Mouse (Mus musculus) embryo, embryonic 11 days (tissue): ENCODE measurements around the gene Cxcr4.

Experiments used
- DNase-seq: peaks from one replicate; pipeline ENCODE4 v3.0.0-alpha.2; 2015

Gene Cxcr4

DNA sequence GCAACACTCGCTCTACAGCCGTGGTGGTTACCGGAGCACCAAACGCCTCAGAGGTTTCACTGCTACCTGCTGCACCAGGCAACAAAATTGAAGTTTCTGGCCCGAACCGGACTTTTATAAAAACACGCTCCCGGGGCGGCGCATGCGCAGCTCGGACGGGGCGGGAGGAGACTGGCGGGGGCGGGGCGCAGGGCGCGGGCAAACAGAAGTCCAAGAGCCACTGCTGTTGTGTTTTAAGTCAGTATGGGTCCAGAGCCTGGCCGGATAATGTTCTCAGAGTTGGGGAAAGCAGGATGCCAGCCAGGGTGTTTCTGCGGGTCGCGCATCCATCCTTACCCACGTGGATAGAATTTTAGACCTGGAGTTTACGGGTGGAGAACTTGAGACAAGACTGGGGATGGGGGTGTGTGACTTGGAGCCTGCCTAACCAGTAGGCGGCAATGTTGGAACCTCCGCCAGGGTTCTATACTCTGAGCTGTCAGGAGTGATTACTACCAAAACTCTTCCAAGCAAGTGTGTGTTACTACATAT, at the start of gene Cxcr4:
Gene Cxcr4 (minus strand): TSS at position 83 of the 531 bp plus-strand sequence.
- peak; percentile 90 for DNase-seq

DNA sequence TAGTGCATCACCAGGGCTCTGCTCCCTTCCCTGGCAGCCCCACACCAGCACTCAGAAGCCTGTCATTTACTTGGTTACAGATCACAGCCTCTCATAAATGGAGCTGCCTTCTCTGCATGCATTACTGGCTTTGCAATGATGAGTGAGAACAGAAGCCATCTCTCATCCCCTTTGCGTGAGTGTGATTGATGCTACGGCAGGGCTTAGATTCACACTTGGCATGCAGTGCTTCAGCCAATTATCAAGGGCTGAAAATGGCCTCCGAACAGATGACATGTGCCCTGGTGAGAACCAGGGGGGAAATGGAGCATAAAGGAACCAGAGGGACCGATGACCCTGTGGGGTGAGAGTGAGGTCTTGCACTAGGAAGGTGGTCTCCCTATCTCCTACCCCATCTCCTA, 47.6 kb upstream of the Cxcr4 start:
- DNase-seq = peak; percentile 40

DNA sequence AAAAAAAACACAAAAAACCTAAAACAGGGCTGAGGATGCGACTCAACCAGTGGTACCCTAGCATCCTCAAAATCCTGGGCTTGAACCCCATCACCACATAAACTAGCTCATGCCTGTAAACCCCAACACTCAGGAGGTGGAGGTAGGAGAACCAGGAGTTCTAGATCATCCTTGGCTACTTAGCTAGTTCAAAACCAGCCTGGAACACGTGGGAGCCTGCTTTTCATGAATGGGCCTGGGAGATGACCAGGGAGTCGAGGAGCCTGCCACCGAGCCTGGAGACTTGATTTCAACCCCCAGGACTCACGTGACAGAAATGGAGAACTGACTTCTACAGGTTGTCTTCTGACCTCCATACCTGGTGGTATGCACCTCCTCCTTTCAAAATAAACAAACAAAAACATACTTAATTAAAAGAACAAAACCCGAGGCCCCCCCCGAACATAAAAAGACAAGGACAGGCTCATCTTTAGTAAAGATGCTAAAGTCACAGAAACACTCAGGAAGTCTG, 45.2 kb upstream of the Cxcr4 start:
- DNase-seq = no peak

DNA sequence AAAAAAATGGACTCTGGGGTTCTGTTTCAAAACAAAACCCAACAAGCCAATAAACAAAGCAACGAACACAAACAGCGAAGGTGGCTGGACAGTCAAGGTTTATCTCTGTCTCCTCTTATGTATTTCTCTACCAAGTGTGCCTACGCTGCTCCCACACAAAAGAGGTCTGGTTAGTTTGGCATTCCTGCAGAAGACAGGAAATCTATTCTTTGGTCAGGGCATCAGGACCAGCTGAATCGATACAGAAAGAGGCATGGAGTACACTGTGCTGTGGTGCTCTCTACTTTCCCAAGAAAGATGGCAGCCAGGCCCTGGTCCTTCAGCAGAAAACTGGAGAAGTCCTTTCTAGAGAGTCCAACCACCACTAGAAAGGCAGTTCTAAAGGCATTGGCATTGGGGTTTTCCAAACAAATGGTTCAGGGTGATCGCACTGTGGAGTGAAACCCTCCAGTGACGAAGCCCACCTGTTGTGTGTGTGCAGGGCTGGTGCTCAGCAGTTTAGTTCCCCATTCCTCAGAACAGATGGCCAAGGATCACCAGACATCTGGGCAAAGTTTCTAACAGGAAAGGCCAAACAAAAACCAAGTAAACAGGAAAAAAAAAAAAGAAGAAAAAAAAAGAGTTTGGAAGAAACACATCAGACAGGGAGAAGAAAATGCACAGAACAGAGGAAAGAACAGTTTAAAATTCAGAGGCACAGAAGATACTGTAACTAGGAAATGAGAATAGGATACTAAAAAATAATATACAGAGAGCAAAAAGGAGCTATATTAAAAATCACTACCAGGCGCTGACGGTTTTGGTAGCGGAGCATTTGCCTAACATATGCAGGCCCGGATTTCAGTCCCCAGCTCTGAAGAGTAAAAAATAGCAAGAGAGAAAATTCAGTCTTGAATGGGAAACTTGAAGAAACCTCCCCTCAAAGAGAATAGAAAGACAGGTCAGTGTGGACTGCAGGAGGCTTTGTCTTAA, 44.5 kb upstream of the Cxcr4 start:
- no peak for DNase-seq

DNA sequence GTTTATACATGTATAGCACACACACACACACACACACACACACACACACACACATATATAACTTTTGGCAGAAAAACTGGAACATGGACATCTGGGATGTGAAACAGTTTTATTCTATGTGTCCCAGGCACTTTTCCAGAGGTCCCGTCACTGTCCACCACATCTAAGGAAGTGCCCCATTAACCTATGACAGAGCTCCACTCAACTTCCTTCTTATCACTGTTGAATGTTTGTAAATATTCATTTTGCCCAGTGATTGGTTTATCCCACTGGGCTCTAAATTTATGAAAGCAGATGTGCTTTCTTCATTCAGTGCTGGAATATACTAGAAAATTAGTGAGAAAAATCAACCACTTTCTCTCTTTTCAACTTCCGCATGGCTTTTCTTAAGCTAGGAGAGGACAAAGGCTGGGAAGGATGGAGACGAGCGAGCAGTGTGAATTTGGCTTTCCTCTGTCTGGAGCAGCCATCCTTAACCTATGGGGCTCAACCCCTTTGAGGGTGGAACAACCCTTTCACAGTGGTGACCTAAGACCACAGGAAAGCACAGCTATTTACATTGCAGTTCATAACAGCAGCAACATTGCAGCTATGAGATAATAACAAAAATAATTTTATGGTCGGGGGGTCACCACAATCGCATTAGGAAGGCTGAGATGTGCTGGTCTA, 41.8 kb upstream of the Cxcr4 start:
- no peak for DNase-seq

DNA sequence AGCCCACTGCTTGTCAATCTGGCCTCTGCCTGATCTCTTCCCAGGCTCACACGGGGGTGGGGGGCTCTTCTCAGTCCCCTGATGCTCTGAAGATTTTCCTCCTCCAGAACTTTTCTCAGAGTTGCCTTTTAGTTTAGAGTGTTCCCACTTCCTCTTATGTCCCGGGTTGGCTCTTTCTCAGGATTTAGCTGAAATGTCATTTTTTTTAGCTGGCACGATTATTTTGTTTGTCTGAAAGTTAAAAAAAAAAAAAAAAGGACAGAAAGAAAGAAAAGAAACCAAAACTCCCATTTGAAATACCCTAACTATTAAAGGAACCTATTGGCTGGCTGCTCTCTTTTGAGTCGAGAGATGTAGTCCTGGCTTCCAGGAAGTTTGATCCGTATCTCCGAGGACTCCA, 40.4 kb upstream of the Cxcr4 start:
- no peak for DNase-seq

DNA sequence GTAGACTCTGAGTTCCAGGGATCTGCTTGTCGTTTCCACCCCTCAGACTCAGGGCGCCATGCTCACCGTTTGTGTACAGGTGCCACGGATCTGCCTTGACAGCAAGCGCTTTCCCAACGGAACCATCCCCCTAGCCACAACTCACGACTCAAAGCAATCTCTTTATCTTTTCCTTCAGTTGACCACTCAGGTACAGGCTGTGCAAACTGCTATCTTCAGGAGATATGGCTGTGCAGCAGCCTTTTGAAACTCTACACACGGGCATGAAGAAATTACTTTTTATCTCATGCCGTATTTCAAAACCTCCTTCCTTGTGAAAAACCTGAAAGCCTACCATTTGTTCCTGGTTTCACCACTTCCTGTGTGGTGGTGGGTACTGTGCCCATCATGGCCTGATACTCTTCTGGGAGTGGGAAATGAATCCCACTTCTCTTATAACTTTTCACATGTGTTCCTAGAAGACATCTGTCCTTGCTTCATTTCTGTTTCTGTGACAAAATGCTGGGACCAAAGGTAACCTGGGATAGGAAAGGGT, 34.1 kb upstream of the Cxcr4 start:
- no peak for DNase-seq

DNA sequence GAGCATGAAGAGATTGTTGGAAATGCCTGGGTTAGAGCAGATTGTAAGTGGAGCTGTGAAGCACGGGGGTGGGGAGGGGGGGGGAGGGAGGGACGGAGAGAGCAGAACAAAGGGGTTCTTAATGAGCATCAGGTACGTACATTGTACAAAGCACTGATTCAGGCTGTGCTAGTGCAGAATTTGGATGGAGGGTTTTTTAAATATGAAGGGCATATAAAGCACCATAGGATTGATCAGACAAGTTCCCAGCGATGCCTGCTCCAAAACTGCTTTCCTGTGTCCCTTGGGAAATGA, 31.4 kb upstream of the Cxcr4 start:
- DNase-seq = no peak

DNA sequence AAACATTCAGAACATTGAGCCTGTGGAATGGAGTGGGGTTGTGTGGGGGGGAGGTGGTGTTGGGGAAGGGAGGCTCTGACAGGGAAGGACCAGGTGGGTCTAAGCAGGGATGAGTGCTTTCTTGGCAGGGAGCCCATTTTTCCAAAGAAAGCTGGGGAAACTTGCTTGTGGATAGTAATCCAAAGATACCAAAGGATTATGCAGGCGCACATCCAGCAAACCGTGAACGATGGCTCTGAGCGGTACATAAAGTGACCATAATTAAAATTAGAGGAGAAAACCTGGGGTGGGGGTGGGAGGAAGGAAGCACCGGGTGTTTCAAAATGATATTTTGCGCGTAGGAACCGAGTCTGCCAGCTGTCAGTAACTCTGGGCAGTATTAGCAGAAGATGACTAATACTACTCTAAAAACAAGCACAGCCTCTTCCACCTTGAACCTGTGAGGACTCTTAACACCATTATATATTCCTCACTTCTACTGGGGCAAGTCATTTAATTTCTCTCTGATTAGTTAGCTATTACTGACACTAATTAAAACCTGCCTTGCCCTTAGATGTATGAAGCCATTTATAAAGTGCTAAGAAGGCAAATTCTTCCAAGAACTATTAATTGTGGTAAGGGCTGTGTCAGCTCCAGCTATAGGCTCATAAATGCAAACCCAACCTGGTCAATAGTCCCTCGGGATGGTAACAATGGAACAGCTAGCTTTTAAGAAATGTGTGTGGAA, 30.9 kb upstream of the Cxcr4 start:
- no peak for DNase-seq

DNA sequence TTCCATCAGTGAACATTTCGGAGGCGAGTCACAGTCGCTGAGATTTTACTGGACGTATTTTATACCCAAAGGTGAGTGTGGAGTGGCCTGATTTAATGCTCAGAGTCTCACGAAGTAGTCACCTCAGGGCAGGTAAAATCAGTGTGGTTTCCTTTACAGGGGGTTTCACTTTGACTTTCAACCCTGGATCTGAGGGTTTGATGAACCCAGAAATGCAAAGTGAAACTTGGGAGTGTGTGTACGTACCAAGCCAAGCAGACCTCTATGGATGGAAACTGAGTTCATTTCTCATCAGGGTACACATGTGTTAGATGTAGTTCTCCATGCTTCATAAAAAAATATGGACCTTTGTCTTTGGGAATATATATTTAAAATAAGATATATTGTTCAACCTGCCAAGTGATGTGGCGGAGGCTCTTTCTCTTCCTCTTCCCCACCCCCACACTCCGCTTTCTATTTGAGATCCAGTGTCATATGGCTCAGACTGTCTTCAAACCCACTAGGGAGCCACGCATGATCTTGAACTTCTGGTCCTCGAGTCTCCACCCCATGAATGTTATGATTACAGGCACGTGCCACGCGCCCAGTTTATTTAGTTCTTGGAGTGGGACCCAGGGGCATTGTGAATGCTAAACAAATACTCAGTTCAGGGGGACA, 25.7 kb upstream of the Cxcr4 start:
- no peak for DNase-seq

DNA sequence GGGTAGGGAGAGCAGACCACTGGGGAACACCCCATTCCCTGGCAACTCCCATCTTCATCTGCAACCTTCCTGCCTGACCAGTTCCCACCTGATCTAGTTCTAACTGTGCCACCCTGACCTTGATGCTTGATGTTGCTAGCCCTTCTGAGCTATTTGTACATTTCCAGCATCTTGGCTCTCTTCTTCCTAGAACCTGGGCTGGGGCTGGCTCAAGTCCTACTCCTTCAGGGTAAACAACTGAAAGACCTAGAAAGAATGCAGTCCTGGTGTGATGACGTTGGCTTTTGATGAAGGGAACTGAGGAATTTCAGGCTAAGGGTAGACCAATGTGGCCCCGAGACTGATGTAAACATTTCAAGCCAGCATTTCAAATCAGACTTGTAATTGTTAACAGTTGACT, 24.5 kb upstream of the Cxcr4 start:
- DNase-seq = no peak

DNA sequence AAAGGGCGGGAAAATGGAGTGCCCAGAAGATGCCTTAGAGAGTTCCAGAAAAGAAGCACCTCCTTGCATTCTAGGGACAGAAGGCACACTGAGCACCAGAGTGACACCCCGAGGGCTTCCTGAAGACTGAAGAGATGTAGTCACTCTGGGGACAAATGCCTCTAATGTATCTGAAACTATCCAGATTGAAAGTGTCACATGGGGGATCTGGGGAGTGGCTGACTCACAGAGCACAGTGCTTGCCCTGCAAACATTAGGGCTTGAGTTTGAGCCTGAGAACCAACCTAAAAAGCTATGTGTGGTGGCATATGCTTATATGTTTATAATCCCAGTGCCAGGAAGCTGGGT, 23.3 kb upstream of the Cxcr4 start:
- DNase-seq = no peak

DNA sequence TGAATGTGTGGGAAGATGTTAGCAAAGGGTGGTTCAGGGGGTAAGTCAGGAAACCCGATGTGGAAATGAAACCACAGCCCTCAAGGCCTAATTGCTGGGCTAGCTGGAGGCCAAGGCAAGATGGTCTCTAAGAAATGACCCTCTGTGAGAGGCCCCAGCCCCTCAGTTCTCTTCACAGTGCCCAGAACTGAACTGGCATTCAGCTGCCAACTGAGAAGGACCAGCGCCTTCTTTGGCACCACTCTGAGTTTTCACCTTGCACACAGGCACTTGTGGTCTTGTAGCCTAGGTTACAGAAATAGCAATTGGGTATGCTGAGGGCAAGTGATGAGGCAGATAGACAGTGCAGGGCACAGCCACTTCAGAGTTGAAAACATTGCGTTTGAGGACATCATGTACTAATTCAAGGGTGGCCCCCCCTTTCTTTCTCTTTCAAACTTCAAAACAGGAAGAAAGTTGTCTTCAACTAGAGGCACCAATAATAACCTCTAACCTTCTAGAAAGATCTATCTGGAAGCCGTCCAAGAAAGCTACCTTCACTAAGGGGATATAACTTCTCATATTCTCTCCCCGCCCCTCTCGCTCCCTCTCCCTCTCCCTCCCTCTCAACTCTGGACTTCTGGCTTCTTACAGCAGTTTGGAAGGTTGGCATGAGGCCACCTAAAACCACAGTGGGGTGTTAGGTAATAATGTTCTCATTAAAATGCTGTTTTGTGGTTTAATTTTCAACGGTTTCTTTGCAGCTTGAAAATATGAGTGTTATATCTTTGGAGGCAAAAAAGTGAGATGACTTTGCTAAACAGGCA, 22.8 kb upstream of the Cxcr4 start:
- DNase-seq = no peak

DNA sequence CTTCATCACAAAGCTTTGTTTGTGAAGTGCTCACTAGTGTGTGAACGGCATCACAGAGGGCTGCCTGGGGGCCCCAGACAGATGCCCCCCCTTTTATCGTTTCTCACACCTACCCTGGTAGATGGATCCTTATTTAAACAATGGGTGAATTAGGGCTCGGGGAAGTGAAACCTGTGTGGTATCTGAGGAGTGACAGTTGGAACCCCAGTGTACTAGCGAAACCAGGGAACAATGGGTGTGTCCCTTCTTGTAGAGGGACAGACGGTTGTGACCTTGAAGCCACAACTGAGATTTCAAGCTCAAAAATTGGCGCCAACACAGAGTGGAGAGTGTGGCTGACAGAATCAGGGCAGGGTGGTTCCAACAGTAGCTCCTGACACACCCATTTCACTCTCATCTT, 16.0 kb upstream of the Cxcr4 start:
- DNase-seq = no peak

DNA sequence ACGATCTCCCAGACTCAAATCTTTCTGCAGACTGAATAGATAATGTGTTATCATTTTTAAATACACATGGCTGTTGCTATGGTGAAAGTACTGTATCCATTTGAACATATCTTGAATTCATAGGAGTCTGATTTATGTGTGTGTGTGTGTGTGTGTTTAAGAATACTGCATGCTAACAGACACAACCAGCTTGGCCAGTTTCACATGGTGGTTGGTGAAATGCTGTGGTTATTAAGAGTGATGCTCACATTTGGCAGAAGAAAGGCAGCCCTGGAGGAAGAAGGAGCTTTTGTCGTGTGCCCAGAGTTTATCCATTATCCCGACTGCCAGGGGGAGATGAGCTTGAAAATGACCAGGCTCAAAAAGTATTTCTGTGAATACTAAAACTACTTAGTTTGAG, 15.3 kb upstream of the Cxcr4 start:
- DNase-seq = no peak

DNA sequence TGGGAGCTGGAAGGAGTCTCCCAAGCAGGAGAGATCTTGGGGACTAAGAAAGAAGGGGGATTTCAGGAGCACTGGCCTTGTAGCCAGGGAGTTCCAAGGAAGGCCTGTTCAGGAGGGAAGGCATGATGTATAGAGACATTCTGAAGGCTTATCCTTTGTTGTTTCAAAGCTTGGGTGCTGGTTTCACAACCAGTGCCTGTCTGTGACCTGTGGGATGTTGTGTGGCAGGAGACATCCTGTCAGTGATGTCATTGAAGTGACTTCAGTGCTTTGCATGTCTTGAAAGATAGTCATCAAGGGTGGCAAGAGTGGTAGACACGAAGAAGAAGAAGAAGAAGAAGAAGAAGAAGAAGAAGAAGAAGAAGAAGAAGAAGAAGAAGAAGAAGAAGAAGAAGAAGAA, 13.7 kb upstream of the Cxcr4 start:
- no peak for DNase-seq

DNA sequence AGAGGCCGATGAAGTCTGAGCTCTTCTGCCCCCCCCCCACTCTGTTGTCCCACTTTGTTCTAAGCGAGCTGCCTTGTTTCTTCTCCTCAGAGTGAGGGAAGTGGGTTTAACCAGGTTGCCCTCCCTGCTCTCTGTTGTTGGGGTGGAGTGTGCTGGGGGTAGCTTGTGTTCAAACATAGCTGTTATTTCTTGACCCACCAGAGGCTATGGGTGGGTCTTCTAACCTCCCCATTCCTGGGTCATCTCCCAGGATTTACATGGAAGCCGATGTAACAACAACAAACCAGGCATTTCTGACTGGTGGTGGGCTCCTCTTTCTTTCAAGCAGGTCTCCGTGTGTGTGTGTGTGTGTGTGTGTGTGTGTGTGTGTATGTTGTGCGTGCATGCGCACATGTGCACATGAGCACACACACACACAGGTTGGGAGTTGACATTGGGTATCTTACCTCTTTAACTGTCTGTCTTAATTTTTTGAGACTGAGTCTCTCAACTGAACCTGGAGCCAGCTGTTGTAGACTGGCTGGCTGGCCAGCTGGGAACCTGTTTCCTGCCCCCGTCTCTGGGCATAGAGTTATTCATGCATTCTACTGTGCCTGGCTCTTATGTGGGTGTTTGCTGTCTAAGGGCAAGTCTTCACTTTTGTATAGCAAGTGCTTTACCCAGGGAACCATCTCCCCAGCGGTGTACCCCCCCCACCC, 10.7 kb upstream of the Cxcr4 start:
- DNase-seq = no peak

DNA sequence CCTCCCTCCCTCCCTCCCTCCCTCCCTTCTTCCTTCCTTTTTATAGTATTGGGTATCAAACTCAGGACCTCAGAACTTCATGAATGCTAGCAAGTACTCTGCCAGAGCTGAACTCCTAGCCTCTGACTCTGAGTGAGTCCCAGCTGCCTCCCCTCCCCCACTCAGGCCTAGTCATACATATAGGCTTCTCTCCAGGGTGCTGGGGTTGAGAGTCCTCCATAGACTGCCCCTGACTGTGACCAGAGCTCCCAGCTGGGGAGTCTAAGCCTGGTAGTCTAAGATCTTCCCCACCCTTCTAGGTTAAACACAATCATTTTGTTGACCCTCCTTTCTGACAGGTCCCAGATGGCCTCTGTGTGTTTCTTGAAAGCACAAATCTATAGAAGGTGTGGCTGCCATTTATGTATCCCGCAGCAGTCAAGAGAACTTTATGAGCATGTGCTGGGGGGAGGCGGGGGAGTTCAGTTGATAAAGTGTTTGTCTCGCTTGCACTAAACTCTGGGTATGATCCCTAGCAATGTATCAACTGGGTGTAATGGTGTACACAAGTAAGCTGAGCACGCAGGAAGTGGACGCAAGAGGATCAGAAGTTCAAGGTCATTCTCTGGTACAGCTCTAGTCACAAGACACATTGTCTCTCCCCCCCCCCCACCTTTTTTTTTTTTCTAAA, 10.1 kb upstream of the Cxcr4 start:
- DNase-seq = peak; percentile 31

DNA sequence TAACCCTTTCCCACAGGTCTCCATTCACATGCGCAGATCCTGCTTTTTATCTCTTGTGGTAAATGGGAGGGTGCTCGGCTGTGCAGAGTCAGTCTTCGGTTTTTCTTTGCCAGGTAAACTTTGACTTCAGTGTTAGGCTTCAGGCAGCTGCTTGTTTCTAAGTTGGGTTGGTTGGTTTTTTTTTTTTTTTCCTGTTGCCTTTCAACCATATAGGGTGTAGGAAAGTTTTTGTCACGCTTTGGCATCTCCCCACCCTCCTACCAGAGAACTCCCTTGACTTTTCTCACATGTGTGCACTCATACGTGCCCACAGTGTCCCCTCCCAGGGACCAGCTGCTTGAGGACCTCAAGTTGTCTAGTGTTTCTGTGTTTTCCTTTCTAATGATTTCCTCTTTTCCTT, 9.2 kb upstream of the Cxcr4 start:
- no peak for DNase-seq

DNA sequence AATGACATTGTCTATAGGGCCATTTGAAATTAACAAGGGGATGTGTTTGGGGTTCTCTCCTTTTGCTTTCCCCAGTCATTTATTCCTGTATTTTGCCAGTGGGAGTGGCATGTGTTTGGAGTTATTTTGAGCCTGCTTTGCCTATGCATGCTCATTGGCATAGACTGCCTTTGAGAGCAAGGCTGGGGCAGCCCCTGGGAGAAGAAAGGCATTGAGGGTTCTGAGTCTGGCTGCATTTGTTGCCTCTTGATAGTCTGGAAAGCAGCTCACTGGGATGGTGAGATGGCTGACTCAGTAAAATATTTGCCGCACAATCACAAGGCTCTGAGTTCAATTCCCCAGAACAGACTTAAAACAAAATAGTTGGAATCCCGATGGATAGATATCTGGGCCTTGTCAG, 8.5 kb upstream of the Cxcr4 start:
- no peak for DNase-seq
